Mouse (Mus musculus) frontal cortex, postnatal 36 days (tissue): ENCODE measurements around the gene Etv6.

Source experiments
- DNase-seq, 2 experiments: peaks; one replicate each; pipeline ENCODE4 v3.0.0; 2022; ENCODE audit warnings: low spot score in 2 of 2

Gene Etv6

GRCm38 (mm10) chr6:134143649-134144097, 108.2 kb downstream of the Etv6 start:
- no peak for DNase-seq

GRCm38 (mm10) chr6:134144231-134145130, 109.0 kb downstream of the Etv6 start:
- DNase-seq, result no peak

GRCm38 (mm10) chr6:134147596-134148442, 112.3 kb downstream of the Etv6 start:
- no peak for DNase-seq

DNA sequence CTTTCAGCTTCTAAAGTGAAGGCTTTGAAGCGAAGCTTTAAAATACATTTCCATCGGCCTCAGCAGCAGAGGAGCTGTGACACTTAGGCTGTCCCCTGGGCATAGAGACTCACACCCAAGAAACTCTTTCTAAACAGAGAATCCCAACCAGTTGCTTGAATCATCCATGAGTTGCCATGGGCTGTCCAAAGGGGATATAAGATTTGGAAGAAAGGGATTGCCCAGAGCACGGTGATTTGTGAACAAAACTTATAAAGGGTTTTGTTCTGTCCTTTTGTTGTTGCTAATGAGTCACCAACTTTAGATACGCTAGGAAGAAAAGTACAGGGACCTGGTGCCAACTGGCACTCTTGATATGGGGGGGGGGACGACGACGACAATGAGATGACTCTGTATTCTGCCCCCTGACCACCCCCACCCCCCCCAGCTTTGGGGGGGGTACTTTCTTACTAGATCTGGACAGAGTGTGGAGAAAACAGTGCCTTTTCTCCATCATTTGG, 113.0 kb downstream of the Etv6 start:
- DNase-seq, result no peak

DNA sequence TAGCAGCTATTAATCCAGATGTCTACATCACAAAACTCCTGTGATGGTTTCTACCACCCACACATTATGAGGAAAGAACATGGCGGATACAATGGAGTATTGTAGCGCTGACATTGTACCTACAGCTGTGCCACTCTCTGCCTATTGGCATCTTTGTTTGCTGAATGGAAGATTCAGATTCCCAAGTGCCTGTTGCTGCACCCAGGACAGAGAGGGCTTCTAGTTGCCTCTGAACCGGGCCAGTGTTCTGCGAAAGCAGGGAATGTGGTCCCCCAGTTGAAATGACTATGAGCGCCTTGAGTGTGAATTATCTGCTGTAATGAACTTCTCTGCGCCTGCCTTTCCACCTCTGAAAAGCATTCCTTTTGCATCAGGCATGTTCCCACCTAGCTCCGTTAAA, 114.1 kb downstream of the Etv6 start:
- DNase-seq, result no peak

- no peak for DNase-seq
Observed at GRCm38 (mm10) chr6:134151022-134151680, 115.7 kb downstream of the Etv6 start.

DNA sequence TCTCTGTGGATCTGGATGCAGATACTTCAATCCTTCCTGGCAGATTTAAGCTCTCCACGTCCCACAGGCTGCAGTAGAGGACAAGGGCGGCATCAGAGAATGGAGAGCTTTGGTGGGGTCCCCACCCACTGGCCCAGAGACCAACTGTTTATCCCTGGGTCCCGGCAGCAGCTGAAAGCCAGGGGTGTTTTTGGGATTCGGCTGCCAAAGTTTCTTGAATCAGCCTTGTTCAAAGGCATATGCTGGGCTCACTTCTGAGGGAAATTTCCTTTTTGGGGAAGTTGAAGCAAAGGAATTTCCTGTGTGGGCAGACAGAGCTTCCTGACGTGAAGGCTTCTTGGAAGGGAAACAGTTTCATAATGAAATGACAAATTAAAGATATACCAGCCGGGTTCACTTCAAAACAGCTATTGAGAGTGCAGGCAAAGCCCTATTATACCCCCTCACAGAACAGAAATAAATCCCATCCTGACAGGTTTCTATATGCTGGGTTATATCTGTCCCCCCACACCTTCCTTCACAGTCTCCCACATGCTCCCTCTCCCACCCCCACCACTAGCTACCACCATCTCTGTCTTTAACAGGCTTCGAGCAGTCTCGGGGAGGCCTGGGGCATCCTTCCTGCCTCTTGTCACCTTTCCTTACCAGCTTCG, 116.5 kb downstream of the Etv6 start:
- DNase-seq, result peak; percentile 57 to 69

DNA sequence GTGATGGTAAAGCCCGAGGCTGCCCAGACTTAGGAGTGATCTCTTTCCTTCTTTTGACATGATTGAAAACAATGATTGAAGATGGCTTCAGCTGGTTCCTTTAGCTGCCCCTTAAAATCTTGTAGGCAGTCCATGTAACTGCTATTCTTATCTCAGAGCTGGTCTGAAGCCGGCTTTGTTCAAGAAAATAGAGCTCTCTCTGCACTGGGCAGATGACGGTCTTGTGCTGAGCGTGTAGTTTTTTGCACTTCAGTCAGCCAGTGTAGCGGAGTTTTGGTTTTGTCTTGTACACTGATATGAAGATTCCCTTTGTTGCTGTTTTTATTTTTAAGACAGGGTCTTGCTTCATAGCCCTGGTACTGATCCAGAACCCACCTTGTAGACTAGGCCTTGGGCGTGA, 117.0 kb downstream of the Etv6 start:
- no peak for DNase-seq

DNA sequence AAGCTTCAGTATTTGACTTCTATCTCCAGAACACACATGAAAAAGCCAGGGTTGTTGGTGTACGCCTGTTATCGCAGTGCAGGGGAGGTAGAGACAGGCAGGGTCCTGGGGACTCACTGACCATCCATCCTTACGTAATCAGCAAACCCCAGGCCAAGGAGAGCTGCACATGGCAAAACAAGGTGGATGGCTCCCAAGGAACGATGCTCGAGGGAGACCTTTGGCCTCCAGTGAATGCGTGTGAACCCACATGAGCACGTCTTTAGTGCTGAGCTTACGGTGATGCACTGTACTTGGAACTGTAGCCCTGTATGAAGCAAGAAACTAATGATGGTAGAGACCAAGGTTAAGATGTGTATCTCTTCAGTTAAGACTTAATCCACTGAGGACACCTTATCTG, 119.2 kb downstream of the Etv6 start:
- DNase-seq, result no peak

DNA sequence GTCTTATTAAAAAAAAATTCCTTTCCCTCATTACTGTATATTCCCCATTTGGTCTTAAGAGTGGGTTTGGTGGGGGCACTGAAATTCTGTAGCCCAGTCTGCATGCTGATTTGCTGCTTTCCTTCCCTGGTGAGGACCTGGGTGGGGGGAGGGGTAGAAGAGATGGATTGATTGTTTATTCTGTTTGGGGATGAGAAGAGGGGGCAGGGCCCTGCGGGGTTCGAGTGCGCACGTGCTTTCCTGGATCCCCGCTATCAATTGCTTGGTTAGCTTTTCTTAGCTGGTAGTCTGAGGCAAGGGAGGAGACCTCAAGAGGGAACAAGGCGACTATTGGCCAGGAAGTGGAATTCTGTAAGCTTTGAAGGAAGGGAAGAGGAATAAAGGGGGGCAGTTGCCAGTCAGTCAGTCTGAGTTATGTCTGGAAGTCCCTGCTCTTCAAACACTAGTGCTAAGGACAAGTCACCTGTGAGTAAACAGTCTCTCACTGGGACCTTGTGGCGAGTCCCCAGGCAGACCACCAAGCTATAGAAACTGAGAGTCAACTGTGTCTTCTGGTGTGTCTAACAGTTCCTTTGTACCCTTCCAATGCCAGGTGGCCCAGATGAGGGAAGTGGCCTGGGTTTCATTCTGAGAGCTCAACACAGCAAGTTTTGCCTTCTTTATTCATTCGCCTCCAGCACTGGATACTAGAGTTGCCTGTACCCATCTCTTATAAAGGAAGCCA, 120.6 kb downstream of the Etv6 start:
- no peak for DNase-seq

- DNase-seq, result no peak
Observed at GRCm38 (mm10) chr6:134157533-134158115, 122.1 kb downstream of the Etv6 start.

DNA sequence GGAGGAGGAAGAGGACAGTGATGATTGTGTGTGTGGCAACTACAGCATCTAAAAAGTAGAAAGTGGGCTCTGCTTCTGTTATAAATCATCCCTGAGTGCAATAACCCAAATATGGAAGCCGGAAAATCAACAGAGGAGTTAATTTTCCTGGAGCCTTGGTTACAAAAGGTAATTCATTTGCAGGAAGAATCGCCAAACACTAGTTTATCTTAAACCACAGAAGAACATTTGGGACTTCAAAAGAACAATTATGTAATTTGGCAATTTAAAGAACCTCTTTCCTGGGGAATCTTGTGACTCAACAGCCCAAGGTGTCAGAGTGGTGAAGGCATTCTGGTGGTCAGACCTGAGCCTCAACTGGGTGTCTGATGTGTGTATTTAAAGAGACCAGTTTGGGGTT, 122.7 kb downstream of the Etv6 start:
- DNase-seq, result no peak

GRCm38 (mm10) chr6:134159672-134160071, 124.2 kb downstream of the Etv6 start:
- no peak for DNase-seq

DNA sequence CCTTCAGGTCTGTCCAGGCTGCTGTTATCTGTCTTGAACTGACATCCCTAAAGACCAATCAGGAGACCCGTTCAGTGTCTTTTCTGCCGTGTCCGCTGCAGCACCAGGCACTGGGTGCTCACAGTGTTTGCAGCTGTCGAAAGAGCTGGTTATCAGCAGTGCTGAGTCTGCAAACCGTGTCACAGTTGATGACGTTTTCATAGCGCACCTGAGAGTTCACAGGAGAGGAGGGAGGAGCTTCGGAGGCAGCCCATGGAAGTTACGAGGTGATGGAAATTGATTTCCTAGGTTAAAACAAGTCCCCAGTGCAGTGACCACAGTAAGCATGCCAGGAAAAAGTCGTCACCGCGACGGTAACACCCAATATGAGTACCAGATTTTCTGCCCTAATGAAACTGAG, 125.5 kb downstream of the Etv6 start:
- no peak for DNase-seq

DNA sequence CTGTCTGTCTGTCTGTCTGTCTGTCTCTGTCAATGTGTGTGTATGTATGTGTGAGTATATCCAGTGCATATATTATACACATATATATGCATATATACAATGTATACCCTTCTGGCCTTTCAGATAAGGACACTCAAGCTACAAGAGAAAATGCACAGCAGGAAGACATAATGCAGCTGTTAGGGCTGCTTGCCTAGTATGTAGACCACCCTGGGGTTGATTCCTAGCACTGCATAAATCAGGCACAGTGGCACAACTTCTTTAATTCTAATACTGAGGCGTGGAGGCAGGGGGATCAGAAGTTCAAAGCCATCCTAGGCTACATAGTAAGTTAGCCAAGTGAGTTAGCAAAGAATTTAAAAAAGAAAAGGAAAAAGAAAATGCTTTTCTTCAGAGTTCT, 127.8 kb downstream of the Etv6 start:
- no peak for DNase-seq

GRCm38 (mm10) chr6:134164356-134164755, 128.9 kb downstream of the Etv6 start:
- DNase-seq, result no peak

DNA sequence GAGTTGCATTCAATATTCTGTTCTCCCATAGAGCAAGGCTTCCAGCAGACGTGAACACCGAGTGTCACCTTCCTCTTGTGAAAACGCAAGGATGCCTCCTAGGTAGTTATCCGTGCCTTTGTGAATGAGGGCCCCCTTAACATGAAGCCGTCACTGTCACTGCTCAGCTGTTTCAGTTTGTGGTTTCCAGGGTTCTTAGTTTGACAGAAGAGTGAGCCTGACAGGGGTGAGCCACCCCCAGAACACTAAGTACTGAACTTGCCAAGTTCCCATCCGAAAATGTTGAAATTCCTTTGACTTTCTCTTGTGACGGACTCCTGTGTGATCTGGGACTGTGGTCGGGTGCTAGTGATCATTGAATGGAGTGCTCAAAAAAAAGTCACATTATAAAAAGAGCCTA, 129.5 kb downstream of the Etv6 start:
- DNase-seq, result no peak

GRCm38 (mm10) chr6:134167963-134168362, 132.5 kb downstream of the Etv6 start:
- DNase-seq, result no peak

DNA sequence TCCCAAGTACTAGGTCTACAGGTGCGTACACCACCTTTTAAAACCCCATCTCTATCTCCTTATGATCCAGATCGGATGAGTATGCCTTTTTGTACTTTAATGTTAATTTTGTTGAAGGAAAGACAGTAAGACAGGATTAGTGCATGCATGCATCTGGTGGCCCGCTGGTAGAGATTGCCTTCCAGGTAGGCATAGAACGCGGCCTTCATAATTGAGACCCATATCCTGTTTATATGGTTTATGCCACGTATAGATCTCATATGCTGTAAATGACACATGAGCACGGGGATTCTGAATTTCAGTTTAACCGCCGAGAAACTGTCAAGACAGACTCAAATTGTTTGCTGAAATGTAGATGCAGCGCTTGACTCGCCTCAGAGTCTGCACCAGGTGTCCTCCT, 133.3 kb downstream of the Etv6 start:
- DNase-seq, result no peak

DNA sequence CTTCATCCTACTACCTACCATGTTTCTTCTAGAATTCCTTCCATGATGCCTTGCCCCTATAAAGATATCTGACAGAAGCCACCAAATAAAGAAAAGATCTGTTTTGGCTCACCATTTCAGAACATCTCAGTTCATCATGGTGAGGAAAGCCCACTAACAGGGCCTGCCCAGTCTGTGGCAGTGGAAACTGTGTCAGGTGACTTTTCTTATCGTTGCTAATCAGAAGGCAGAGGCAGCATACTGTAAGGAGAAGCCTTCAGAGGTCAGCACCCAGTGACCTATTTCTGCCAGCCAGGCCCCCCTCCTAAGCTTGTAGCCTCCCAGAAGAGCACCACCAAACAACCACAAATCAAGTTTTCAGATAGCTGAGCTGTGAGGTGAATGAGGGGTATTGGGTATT, 135.7 kb downstream of the Etv6 start:
- DNase-seq, result no peak
